Mouse (Mus musculus): ENCODE data around the gene Gm20388. TPM values are rescaled to one million over a fixed set of nuclear protein-coding genes. Genes with fewer than 3 reads are reported as not detected.
A peak's percentile ranks its signal among the peaks of the same experiment; 100 is the strongest.

The Gm20388 gene
- polyA plus RNA-seq, 1 experiment from 2014 or later: 8.3 TPM

DNA sequence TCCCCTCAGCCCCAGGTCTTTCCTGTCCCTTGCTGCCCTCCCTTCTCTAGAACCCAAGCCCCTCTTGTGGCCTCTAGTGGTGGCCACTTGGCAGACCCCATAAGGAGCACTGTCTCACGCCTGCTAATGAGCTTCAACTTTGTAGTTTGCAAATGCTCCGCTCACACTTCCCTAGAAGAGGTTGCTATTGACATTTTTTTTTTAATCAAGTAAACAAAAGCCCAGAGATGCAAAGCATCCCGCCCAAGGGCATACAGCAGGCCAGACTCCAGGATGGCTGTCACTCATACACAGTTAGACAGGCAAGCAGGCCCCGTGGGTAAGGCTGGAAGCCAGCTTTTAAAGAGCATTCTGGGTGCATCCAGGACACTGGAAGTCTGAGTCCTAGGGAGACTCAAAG lies 266.0 kb downstream of the Gm20388 start:
- ATAC-seq (replicated peaks; ENCODE audit: low FRiP score, low TSS enrichment, low read depth): no peak
- no peak overlapping the region for H3K9ac ChIP-seq (ENCODE audit: low read length)
- H3K27ac ChIP-seq (ENCODE audit: low read depth): peak overlapping the region; percentile 79
- 40% methylated on average over 4 of the region's 4 CpGs for WGBS
- H3K4me1 ChIP-seq (replicated peaks; ENCODE audit: control insufficient read depth, insufficient read depth, low read length): peaks cover 31% of the 10 kb centered on the region
- H3K4me3 ChIP-seq (ENCODE audit: low read depth, low read length): no peak overlapping the region
- H3K9me3 ChIP-seq (ENCODE audit: control insufficient read depth, low read length): no peaks in the 10 kb centered on the region
- DNase-seq (ENCODE audit: low spot score): no peak
- no peak overlapping the region for H3K4me2 ChIP-seq (ENCODE audit: low read length)
- H3K36me3 ChIP-seq (ENCODE audit: control insufficient read depth, insufficient read depth, low read length): no peaks in the 10 kb centered on the region
- no peaks in the 10 kb centered on the region for H3K27me3 ChIP-seq (replicated peaks; ENCODE audit: control insufficient read depth, insufficient read depth, low read length)

DNA sequence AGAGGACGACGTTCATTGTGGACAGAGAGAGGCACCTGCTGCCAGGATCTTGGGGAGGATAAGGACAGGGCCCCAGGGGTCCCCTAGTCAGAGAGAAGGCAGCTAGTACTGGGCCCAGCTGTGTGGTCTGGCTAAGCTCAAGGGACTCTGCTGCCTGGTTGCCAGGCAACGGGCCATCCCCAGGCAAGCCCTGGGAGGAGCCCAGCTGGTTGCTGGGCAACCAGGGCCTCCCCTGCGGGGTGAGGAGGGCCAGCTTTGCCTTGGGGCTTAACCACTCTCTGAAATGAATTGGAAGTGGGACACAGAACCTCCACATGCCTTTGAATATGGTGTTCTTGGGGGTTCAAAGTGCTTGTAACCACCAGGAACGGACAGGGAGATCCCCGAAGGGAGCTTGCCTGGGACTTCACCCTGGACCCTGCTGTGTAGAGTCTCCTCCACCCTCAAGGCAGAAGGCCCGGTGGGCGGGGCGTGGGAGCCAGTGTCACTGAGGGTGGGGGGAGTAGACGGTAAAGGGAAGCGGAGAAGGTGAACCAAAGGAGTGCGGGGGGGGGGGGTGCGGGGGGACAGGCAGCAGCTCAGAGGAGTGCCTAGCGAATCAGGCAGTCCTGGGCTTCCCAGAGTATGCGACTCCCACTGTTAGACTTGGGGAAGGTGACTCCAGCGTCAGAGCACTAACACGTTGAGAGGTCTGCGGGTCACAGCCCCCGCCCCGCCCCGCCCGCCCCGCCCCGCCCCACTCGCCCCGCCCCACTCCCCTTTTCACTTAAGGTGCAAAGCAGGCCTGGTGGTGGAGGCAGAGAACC lies 266.9 kb downstream of the Gm20388 start, which contains the start of gene Fam92b:
TSS of gene Fam92b (minus strand) at position 149 of the 806 bp plus-strand sequence.
- 1% methylated on average over 22 of the region's 26 CpGs for WGBS
- Histone ChIP-seq H3K4me3 (ENCODE audit: low read depth, low read length) (no peak within 1 kb of the TSS), H3K4me1 (replicated peaks; ENCODE audit: control insufficient read depth, insufficient read depth, low read length) (peaks cover 31% of the 10 kb centered on the region), H3K27ac (ENCODE audit: low read depth) (peak within 1 kb of the TSS; percentile 79), H3K9ac (ENCODE audit: low read length) (no peak within 1 kb of the TSS), H3K4me2 (ENCODE audit: low read length) (peak within 1 kb of the TSS; percentile 36), H3K36me3 (ENCODE audit: control insufficient read depth, insufficient read depth, low read length) (no peaks in the 10 kb centered on the region), H3K9me3 (ENCODE audit: control insufficient read depth, low read length) (no peaks in the 10 kb centered on the region), H3K27me3 (replicated peaks; ENCODE audit: control insufficient read depth, insufficient read depth, low read length) (no peaks in the 10 kb centered on the region)
- DNase-seq (ENCODE audit: low spot score) (peak; percentile 86), ATAC-seq (replicated peaks; ENCODE audit: low FRiP score, low TSS enrichment, low read depth) (peak; percentile 86)

DNA sequence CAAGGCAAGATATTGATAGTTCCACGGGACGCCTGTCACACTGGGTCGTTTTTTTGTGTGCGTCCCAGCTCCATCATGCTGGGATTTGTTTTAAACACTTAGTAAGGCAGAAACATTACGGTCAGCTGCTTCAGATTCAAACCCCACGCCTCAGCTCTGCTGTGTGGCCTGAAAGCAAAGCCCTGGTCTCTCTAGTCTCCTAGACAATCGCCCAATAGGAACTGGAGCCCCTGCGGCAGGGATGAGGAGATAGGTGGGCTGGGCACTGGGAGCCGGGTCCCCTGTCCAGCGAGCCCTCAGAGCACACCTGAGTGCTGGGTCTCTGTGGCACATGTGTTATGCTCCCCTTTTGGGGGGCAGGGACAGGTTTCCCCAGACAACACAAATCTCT lies 267.5 kb downstream of the Gm20388 start:
- no peak for ATAC-seq (replicated peaks; ENCODE audit: low FRiP score, low TSS enrichment, low read depth)
- H3K27ac ChIP-seq (ENCODE audit: low read depth): peak overlapping the region; percentile 79
- H3K4me1 ChIP-seq (replicated peaks; ENCODE audit: control insufficient read depth, insufficient read depth, low read length): peaks cover 31% of the 10 kb centered on the region
- no peak overlapping the region for H3K4me3 ChIP-seq (ENCODE audit: low read depth, low read length)
- H3K9ac ChIP-seq (ENCODE audit: low read length): no peak overlapping the region
- WGBS: 12% methylated on average over 10 of the region's 10 CpGs
- no peaks in the 10 kb centered on the region for H3K36me3 ChIP-seq (ENCODE audit: control insufficient read depth, insufficient read depth, low read length)
- peak overlapping the region; percentile 36 for H3K4me2 ChIP-seq (ENCODE audit: low read length)
- no peaks in the 10 kb centered on the region for H3K9me3 ChIP-seq (ENCODE audit: control insufficient read depth, low read length)
- DNase-seq (ENCODE audit: low spot score): no peak
- H3K27me3 ChIP-seq (replicated peaks; ENCODE audit: control insufficient read depth, insufficient read depth, low read length): no peaks in the 10 kb centered on the region

DNA sequence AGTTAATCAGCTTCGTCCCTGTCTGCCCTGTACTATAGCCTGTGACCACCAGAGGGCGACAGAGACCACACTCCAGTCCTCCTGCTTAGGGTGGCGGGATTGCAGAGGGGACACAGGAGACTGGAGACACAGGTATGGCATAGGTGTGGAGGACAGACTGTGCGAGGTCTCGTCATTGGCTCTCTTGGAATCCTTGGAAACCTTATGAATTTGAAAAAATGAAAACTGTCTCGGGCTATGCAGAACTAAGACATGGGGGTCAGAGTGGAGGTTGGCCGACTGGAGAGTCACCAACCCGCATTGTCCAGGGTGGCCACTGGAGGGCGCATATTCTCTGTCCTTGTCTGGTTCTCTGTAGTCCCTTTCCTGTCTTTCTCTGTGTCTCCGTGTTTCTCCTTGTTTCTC lies 268.4 kb downstream of the Gm20388 start:
- peak; percentile 100 for DNase-seq (ENCODE audit: low spot score)
- Histone ChIP-seq H3K4me3 (ENCODE audit: low read depth, low read length) (peak overlapping the region; percentile 20; the same call in 1 of the 2 replicates), H3K27me3 (replicated peaks; ENCODE audit: control insufficient read depth, insufficient read depth, low read length) (no peaks in the 10 kb centered on the region), H3K36me3 (ENCODE audit: control insufficient read depth, insufficient read depth, low read length) (no peaks in the 10 kb centered on the region), H3K9me3 (ENCODE audit: control insufficient read depth, low read length) (no peaks in the 10 kb centered on the region), H3K27ac (ENCODE audit: low read depth) (no peak overlapping the region), H3K4me1 (replicated peaks; ENCODE audit: control insufficient read depth, insufficient read depth, low read length) (peaks cover 33% of the 10 kb centered on the region), H3K9ac (ENCODE audit: low read length) (no peak overlapping the region), H3K4me2 (ENCODE audit: low read length) (peak overlapping the region; percentile 48)
- peak; percentile 57 for ATAC-seq (replicated peaks; ENCODE audit: low FRiP score, low TSS enrichment, low read depth)
- WGBS: 2% methylated on average over 10 of the region's 10 CpGs

DNA sequence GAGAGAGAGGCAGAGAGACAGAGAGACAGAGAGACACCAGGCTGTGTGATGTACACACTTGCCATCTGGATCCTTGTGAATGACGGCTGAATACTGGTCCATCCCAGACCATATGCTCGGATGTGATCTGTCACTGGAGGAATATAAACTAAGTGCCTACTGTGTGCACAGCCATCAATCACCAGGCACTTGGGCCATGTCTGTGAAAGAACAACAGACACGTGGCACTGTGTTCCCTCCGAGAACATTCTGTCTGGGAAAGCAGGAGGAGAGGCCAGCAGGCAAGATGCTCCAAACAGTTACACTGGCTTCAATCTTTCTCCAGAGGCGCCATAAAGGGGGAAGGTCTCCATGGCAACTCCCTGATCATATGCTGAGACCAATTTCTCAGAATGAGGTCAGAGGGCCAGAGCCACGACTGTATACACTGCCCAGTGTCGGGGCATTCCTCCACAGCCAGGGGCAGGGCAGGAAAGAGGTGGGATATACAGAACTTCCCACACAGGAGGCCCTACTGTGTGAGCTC lies 269.9 kb downstream of the Gm20388 start:
- no peak overlapping the region for H3K4me3 ChIP-seq (ENCODE audit: low read depth, low read length)
- no peaks in the 10 kb centered on the region for H3K9me3 ChIP-seq (ENCODE audit: control insufficient read depth, low read length)
- no peak for DNase-seq (ENCODE audit: low spot score)
- ATAC-seq (replicated peaks; ENCODE audit: low FRiP score, low TSS enrichment, low read depth): no peak
- no peaks in the 10 kb centered on the region for H3K27me3 ChIP-seq (replicated peaks; ENCODE audit: control insufficient read depth, insufficient read depth, low read length)
- H3K4me1 ChIP-seq (replicated peaks; ENCODE audit: control insufficient read depth, insufficient read depth, low read length): peaks cover 47% of the 10 kb centered on the region
- H3K9ac ChIP-seq (ENCODE audit: low read length): no peak overlapping the region
- no peak overlapping the region for H3K4me2 ChIP-seq (ENCODE audit: low read length)
- 31% methylated on average over 7 of the region's 7 CpGs for WGBS
- H3K27ac ChIP-seq (ENCODE audit: low read depth): no peak overlapping the region
- H3K36me3 ChIP-seq (ENCODE audit: control insufficient read depth, insufficient read depth, low read length): no peaks in the 10 kb centered on the region

DNA sequence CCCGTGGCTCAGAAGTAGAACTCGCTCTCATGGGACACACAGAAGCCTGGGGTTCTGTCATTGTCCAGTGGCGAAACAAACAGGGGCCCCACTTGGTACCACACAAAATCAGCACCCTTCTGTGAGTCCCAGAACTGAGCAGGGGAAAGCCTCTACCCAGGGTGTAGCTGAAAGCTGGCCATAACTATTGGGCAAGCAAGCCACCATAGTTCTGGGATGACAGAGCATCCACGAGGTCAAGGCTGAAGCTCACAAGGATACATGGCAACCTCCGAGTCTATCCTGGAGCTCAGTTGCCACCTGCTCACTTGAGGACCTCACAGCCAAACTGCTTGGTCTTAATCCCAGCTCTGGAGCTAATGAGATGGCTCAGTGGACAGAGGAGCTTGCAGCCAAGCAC lies 270.6 kb downstream of the Gm20388 start:
- Histone ChIP-seq H3K4me3 (ENCODE audit: low read depth, low read length) (no peak overlapping the region), H3K4me2 (ENCODE audit: low read length) (no peak overlapping the region), H3K27ac (ENCODE audit: low read depth) (no peak overlapping the region), H3K9me3 (ENCODE audit: control insufficient read depth, low read length) (no peaks in the 10 kb centered on the region), H3K4me1 (replicated peaks; ENCODE audit: control insufficient read depth, insufficient read depth, low read length) (peaks cover 55% of the 10 kb centered on the region), H3K27me3 (replicated peaks; ENCODE audit: control insufficient read depth, insufficient read depth, low read length) (no peaks in the 10 kb centered on the region), H3K36me3 (ENCODE audit: control insufficient read depth, insufficient read depth, low read length) (no peaks in the 10 kb centered on the region), H3K9ac (ENCODE audit: low read length) (no peak overlapping the region)
- no peak for ATAC-seq (replicated peaks; ENCODE audit: low FRiP score, low TSS enrichment, low read depth)
- WGBS: 76% methylated on average over 5 of the region's 5 CpGs
- DNase-seq (ENCODE audit: low spot score): no peak

DNA sequence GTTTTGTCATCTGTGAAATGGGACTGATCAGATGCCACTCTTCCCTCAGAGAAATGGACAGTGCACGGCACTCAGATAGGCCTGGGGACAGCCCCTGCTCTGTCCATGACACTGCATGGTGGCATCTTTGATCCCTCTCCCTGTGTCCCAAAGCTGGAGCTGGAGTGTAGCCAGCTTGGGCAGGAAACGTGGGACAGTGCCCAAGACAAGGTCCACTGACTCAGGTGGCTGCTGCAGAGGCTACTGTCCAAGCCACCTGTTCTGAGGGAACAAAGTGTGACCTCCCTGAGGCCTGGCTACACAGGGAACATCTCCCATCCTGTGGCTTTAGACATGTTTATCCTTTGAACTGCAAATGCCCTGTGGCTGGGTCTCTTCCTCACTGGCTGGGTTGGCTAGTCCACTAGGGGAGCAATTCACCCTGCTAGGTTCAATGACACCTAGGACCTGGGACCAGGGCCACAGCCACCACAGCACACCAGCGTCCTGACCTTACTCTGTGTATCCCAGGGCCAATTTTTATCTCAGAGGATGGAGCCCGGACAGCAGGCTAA lies 271.3 kb downstream of the Gm20388 start:
- H3K4me1 ChIP-seq (replicated peaks; ENCODE audit: control insufficient read depth, insufficient read depth, low read length): peaks cover 55% of the 10 kb centered on the region
- H3K9ac ChIP-seq (ENCODE audit: low read length): no peak overlapping the region
- no peak overlapping the region for H3K4me3 ChIP-seq (ENCODE audit: low read depth, low read length)
- WGBS: 83% methylated on average over 4 of the region's 4 CpGs
- no peak overlapping the region for H3K4me2 ChIP-seq (ENCODE audit: low read length)
- ATAC-seq (replicated peaks; ENCODE audit: low FRiP score, low TSS enrichment, low read depth) (no peak), DNase-seq (ENCODE audit: low spot score) (no peak)
- no peaks in the 10 kb centered on the region for H3K9me3 ChIP-seq (ENCODE audit: control insufficient read depth, low read length)
- H3K27ac ChIP-seq (ENCODE audit: low read depth): no peak overlapping the region
- no peaks in the 10 kb centered on the region for H3K36me3 ChIP-seq (ENCODE audit: control insufficient read depth, insufficient read depth, low read length)
- no peaks in the 10 kb centered on the region for H3K27me3 ChIP-seq (replicated peaks; ENCODE audit: control insufficient read depth, insufficient read depth, low read length)

DNA sequence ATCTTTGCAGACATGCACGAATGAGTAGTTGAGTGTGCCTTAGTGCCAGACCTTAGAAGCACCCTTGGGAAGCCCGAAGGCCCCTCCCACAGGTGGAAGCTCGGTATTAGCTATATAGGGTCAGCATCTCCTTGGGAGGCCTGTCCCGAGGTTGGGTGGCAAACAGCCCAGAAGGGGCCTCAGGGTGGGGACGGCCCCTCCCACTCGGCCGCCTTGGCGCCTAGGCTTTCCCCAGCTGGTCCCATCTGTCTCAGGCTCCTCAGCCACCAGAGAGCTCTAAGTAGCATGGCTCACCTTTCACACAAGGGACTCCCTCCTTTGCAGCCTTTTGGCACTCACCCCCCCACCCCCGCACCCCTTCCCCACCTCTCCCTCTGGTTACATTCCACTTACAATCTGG lies 273.7 kb downstream of the Gm20388 start:
- H3K27me3 ChIP-seq (replicated peaks; ENCODE audit: control insufficient read depth, insufficient read depth, low read length): no peaks in the 10 kb centered on the region
- H3K36me3 ChIP-seq (ENCODE audit: control insufficient read depth, insufficient read depth, low read length): no peaks in the 10 kb centered on the region
- ATAC-seq (replicated peaks; ENCODE audit: low FRiP score, low TSS enrichment, low read depth) (peak; percentile 24; the same call in 1 of the 2 replicates), DNase-seq (ENCODE audit: low spot score) (peak; percentile 65)
- peak overlapping the region; percentile 19; the same call in 1 of the 2 replicates for H3K27ac ChIP-seq (ENCODE audit: low read depth)
- no peaks in the 10 kb centered on the region for H3K9me3 ChIP-seq (ENCODE audit: control insufficient read depth, low read length)
- 22% methylated on average over 9 of the region's 9 CpGs for WGBS
- H3K4me3 ChIP-seq (ENCODE audit: low read depth, low read length): no peak overlapping the region
- H3K9ac ChIP-seq (ENCODE audit: low read length): no peak overlapping the region
- H3K4me1 ChIP-seq (replicated peaks; ENCODE audit: control insufficient read depth, insufficient read depth, low read length): peaks cover 40% of the 10 kb centered on the region
- no peak overlapping the region for H3K4me2 ChIP-seq (ENCODE audit: low read length)
